Mouse (Mus musculus) midbrain, embryonic 11.5 days (tissue): ENCODE data around the gene Chst12. TPM values are rescaled to one million over a fixed set of nuclear protein-coding genes. Genes with fewer than 3 reads are reported as not detected.
A peak's percentile ranks its signal among the peaks of the same experiment; 100 is the strongest.

Source experiments
- ATAC-seq: fragments of 200-750 bp; cut with Nextera tagmentation; 2 replicates; pipeline ENCODE4 v1.8.0; 2017; ENCODE audit warnings: moderate TSS enrichment, moderate library complexity; ENCODE audit not compliant: low FRiP score
- DNase-seq: peaks from one replicate; pipeline ENCODE4 v3.0.0; 2015; ENCODE audit warnings: low spot score; ENCODE audit errors: missing footprints
- H3K27ac ChIP-seq: fragments of 300-500 bp; sonication (generic); 2 replicates; pipeline ENCODE4 v1.5.1; 2014; ENCODE audit warnings: low read depth, low read length
- H3K27me3 ChIP-seq: fragments of 300-500 bp; sonication (generic); 2 replicates; pipeline ENCODE4 v1.6.1; 2014; ENCODE audit warnings: mild to moderate bottlenecking, low read length, moderate library complexity, mixed read lengths; ENCODE audit not compliant: control insufficient read depth, insufficient read depth
- H3K36me3 ChIP-seq: fragments of 300-500 bp; sonication (generic); 2 replicates; pipeline ENCODE4 v1.6.1; 2014; ENCODE audit warnings: mild to moderate bottlenecking, low read length, moderate library complexity, mixed read lengths; ENCODE audit not compliant: control insufficient read depth, insufficient read depth
- H3K4me1 ChIP-seq: fragments of 300-500 bp; sonication (generic); 2 replicates; pipeline ENCODE4 v1.6.1; 2014; ENCODE audit warnings: low read length; ENCODE audit not compliant: control insufficient read depth, insufficient read depth
- H3K4me2 ChIP-seq: fragments of 300-500 bp; sonication (generic); 2 replicates; pipeline ENCODE4 v1.6.1; 2014; ENCODE audit warnings: mild to moderate bottlenecking, moderate library complexity
- H3K4me3 ChIP-seq: fragments of 300-500 bp; sonication (generic); 2 replicates; pipeline ENCODE4 v1.5.1; 2014; ENCODE audit warnings: low read depth, low read length
- H3K9ac ChIP-seq: fragments of 300-500 bp; sonication (generic); 2 replicates; pipeline ENCODE4 v1.6.1; 2014; ENCODE audit warnings: low read length
- H3K9me3 ChIP-seq: fragments of 300-500 bp; sonication (generic); 2 replicates; pipeline ENCODE4 v1.6.1; 2016; ENCODE audit warnings: low read length; ENCODE audit not compliant: control insufficient read depth
- WGBS: fragments of 180-500 bp; shearing (Covaris S2); extraction: QIAGEN DNeasy Blood & Tissue Kit; methylation state at CpG from one replicate; pipeline ENCODE4 v1.1.7; 2014; 5-methylcytosine and 5-hydroxymethylcytosine counted together
- polyA plus RNA-seq: library from polyadenylated mRNA; unstranded; fragments of >200 nt; fragmentation: Nextera tagmentation; extraction: Ambion mirVana; gene quantifications from 2 replicates; pipeline ENCODE4 v1.2.1, GENCODE M21; 2014

Chst12 gene
- polyA plus RNA-seq, 1 experiment from 2014 or later = 9.1 TPM

DNA sequence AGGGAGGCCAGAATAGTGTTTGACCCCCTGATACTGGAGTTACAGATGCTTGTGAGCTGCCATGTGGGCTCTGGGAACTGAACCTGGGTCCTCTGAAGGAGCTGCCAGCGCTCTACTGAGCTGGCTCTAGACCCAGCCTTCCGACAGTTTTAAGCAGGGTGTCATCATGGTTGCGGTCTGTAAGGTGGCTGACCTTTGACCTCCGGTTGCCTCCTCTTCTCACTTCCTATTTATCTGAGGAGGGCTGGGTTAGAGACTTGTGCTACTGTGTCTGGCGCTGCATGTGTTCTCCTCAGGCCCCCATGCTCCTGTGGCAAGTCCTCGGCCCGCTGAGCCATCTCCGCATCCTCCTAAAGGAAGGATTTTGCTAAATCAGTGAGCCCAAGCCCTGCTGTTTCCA lies 8.6 kb downstream of the Chst12 start:
- Histone ChIP-seq H3K4me2 (no peak overlapping the region), H3K4me1 (peaks cover 2% of the 10 kb centered on the region; the same call in 1 of the 2 replicates), H3K27ac (no peak overlapping the region), H3K4me3 (no peak overlapping the region), H3K36me3 (no peaks in the 10 kb centered on the region), H3K9ac (no peak overlapping the region), H3K27me3 (no peaks in the 10 kb centered on the region), H3K9me3 (no peaks in the 10 kb centered on the region)
- no peak for DNase-seq
- ATAC-seq = no peak
- 69% methylated on average over 8 of the region's 8 CpGs for WGBS

DNA sequence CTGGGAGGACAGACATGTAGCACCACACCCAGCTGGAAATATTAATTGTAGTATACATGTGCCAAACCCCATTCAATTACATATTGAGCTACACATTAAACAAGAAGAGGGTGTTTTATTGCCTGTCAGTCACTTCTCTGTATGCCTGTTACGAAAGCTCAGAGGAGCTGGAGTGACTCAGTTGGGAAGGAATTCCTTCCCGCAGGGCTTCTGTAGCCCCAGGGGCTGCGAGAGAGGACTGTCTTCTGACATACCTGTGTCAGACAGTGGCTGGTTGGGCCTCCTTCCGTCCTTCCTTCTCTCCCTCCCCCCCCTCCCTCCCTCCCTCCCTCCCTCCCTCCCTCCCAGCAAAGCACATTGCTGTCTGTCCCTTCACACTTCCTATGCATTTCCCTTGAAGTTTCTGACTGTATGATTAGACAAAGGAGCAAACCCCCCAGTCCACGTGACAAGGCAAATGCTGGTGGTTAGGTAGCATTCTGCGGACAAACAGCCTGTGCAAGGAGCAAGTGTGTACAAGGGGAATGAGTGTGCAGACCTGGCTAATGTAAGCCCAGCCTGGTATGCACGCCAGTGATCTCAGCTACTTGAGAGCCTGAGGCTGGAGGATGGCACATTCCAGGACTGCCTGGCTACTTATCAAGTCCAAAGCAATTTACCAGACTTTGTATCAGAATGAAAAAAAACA lies 9.6 kb downstream of the Chst12 start:
- ATAC-seq (no peak), DNase-seq (peak; percentile 84)
- Histone ChIP-seq H3K9ac (no peak overlapping the region), H3K27ac (no peak overlapping the region), H3K4me3 (no peak overlapping the region), H3K36me3 (no peaks in the 10 kb centered on the region), H3K4me1 (no peaks in the 10 kb centered on the region), H3K9me3 (no peaks in the 10 kb centered on the region), H3K4me2 (no peak overlapping the region), H3K27me3 (no peaks in the 10 kb centered on the region)
- 68% methylated on average over 7 of the region's 7 CpGs for WGBS

DNA sequence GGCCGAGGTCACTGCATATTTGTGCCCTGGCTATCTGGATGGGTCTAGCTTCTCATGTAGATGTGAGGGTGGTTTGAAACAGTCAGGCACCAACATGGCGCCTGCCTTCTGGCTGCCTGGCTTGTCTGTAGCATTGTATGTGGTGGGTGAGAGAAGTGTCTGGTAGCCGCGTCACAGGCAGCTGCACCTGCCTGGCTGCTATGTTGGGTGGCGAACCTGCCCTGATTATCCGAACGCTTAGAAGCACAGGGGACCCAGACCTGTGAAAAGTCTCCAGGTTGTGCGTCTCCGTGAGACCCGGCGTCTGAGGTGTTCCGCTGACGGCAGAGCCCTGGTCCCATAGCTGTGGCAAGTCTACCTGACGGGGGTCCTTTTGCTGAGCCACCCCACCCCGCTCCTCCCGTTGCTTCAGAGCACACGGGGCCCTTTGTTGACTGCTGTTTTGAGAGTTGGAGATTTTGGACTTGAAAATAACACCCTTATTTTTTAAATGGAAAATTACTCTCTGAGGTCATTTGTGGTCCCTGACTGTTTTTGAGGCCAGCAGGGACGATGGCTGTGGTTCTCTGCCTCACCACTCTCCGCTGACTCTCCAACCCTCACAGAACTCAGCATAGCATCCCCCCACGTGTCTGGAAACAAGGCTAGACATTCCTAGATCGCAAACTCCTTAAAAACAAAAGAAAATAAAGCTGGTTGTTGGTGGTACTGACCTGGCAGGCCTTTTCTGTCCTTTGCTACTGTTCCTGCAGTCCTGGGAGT lies 12.0 kb downstream of the Chst12 start:
- no peaks in the 10 kb centered on the region for H3K4me1 ChIP-seq
- H3K9ac ChIP-seq = no peak overlapping the region
- H3K9me3 ChIP-seq = no peaks in the 10 kb centered on the region
- WGBS = 93% methylated on average over 21 of the region's 21 CpGs
- H3K4me3 ChIP-seq = no peak overlapping the region
- DNase-seq = no peak
- no peak for ATAC-seq
- no peaks in the 10 kb centered on the region for H3K27me3 ChIP-seq
- no peaks in the 10 kb centered on the region for H3K36me3 ChIP-seq
- H3K4me2 ChIP-seq = no peak overlapping the region
- no peak overlapping the region for H3K27ac ChIP-seq

DNA sequence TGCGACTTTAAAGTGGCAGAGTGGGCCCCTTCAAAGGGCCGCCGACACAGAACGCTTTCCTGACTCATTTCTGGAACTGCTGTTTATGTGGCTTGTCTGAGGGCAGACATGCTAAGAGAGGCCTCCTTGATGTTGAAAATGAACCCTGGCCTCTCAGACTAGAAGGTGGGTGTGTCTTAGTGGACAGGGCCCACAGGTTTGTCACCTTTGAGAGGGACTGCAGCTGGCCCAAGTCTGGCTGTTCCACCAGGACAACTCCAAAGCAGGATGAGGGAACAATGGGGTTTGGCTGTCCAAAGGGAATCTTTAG lies 12.5 kb downstream of the Chst12 start:
- Histone ChIP-seq H3K9me3 (no peaks in the 10 kb centered on the region), H3K4me3 (no peak overlapping the region), H3K27me3 (no peaks in the 10 kb centered on the region), H3K4me2 (no peak overlapping the region), H3K36me3 (no peaks in the 10 kb centered on the region), H3K9ac (no peak overlapping the region), H3K4me1 (no peaks in the 10 kb centered on the region), H3K27ac (no peak overlapping the region)
- ATAC-seq (no peak), DNase-seq (no peak)
- whole genome bisulfite sequencing = 94% methylated on average over 4 of the region's 4 CpGs

DNA sequence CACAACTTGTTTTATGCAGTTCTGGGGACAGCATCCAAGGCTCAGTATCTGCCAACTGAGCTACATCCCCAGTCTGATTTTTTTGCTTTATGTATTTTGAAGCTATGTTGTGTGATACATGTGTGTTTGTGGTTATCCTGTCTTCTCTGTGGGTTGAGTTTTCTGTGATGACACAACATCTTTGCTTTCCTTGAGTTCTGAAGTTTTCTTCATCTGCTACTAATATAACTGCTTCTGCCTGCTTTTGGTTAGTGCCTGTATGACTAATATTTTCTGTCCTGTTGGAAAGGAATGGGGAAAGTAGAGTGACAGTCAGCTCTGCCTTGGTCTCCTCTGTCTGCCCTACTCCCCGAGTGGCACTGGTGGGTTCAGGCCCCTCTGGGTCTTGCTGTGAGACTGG lies 15.8 kb downstream of the Chst12 start:
- Histone ChIP-seq H3K9ac (no peak overlapping the region), H3K4me1 (no peaks in the 10 kb centered on the region), H3K4me2 (no peak overlapping the region), H3K9me3 (no peaks in the 10 kb centered on the region), H3K36me3 (no peaks in the 10 kb centered on the region; the same call in 1 of the 2 replicates), H3K27me3 (no peaks in the 10 kb centered on the region), H3K4me3 (no peak overlapping the region), H3K27ac (no peak overlapping the region)
- 85% methylated on average over 1 of the region's 1 CpGs for WGBS
- no peak for ATAC-seq
- no peak for DNase-seq

DNA sequence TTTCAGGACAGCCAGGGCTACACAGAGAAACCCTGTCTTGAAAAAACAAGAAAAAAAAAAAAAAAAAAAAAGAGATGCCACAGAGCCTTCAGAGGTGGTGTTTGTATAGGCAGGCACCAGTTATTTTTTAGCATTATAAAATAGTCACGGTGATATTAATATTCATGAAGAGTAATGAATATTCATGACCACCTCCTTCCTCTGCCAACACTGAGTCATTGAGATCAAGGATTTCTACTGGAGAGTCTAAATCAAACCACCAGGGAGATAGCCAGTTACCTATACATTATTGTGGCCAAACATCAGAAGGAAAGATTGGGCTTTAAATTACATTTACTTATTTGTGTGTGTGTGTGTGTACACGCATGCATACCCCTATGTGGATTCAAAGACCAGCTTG lies 21.4 kb downstream of the Chst12 start:
- Histone ChIP-seq H3K27me3 (no peaks in the 10 kb centered on the region), H3K27ac (no peak overlapping the region), H3K9ac (no peak overlapping the region), H3K9me3 (no peaks in the 10 kb centered on the region), H3K4me2 (no peak overlapping the region), H3K36me3 (no peaks in the 10 kb centered on the region; the same call in 1 of the 2 replicates), H3K4me1 (no peaks in the 10 kb centered on the region), H3K4me3 (no peak overlapping the region)
- ATAC-seq = no peak
- 88% methylated on average over 2 of the region's 2 CpGs for WGBS
- DNase-seq = peak; percentile 67

DNA sequence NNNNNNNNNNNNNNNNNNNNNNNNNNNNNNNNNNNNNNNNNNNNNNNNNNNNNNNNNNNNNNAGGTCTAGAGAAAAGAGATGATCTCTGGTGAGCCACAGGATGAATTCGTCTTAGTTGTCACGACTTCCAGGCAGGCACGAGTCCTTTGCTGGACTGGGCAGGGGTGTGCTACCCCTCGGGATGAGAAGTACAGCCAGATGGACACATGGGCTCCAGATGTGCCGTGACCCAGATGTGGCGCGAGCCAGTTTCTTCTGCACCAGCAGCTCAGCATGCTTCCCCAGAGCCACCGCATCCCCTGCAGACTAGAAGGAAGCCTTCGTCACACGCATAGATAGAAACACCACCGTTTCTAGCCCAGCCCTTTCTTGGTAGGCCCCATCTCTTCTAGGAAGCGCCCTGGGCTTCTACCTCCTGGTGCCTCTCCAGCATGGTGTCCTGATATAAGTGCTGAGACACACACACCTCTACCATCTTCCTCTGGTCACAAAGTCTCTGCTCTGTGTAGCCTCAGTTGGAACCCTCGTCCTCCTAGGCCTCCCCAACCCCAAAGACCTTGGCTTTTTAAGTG lies 32.8 kb downstream of the Chst12 start:
- peak; percentile 84 for DNase-seq
- H3K27me3 ChIP-seq = no peaks in the 10 kb centered on the region

DNA sequence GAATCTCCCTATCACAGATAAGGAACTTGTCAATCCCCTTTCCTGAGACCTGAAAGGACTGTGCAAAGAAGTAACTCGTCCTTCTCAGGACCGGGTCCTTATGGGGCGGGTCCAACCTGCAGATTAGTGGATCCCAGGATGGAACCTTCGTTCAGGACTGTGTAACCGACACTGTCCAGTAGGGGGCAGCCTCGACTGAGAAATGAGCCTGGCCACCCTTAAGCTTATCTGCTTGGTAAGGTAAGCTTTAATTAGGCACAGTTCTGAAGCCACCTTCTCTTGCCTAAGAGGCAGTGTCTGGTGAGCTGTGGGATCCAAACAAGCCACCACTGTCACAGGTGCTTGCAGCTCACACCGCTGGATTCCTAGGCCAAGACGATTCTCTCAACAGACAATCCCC lies 34.8 kb downstream of the Chst12 start:
- Histone ChIP-seq H3K4me1 (no peaks in the 10 kb centered on the region), H3K4me3 (no peak overlapping the region), H3K36me3 (no peaks in the 10 kb centered on the region), H3K27me3 (no peaks in the 10 kb centered on the region), H3K4me2 (no peak overlapping the region), H3K9ac (no peak overlapping the region), H3K27ac (no peak overlapping the region), H3K9me3 (no peaks in the 10 kb centered on the region)
- 14% methylated on average over 8 of the region's 8 CpGs for WGBS
- DNase-seq (peak; percentile 99), ATAC-seq (peak; percentile 51; the same call in 1 of the 2 replicates)

More for the DNA sequence above, 32.8 kb downstream of the Chst12 start:
- H3K4me2 ChIP-seq = no peak overlapping the region
- H3K27ac ChIP-seq = no peak overlapping the region
- H3K9ac ChIP-seq = no peak overlapping the region
- 80% methylated on average over 13 of the region's 13 CpGs for WGBS
- no peaks in the 10 kb centered on the region for H3K4me1 ChIP-seq
- H3K4me3 ChIP-seq = no peak overlapping the region
- H3K9me3 ChIP-seq = no peaks in the 10 kb centered on the region
- no peaks in the 10 kb centered on the region for H3K36me3 ChIP-seq
- ATAC-seq = no peak

DNA sequence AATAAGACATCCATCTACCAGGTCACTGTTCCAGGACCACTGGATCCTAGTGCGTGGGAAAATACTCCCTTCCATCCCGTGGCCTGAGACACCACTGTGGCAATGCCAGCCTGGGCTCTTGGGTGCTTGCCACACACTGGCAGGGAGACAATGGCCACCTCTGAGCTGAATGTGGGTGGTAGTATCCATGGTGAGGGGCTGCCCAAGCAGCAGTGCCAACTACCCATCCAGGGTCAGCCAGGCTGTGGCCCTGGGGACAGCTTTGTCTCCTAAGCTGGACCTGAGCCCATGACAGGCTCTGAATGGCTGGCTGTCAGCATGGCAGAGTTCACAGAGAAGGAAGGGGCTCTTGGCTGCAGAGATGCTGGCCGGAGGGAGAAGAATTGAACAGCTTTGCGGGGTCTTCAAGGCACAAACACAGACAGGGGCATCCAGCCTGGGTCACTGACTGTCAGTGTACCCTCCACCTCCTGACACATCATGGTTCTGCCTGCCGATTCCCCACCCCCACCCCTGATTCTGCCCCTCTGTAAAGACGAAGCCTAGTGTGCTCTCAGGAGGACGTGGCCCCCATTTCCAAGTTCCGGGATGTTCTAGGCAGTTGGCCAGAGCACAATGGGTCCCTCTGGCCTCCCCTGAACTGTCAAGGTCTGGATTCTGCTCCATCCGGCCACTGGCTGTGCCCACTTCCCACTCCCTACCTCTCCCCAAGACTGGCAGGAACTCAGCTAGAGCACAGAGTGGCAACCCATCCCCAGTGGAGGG lies 37.6 kb downstream of the Chst12 start:
- peak; percentile 62 for DNase-seq
- 78% methylated on average over 9 of the region's 9 CpGs for WGBS
- Histone ChIP-seq H3K27me3 (no peaks in the 10 kb centered on the region), H3K4me3 (no peak overlapping the region), H3K9me3 (no peaks in the 10 kb centered on the region), H3K36me3 (no peaks in the 10 kb centered on the region), H3K4me2 (no peak overlapping the region), H3K9ac (no peak overlapping the region), H3K4me1 (no peaks in the 10 kb centered on the region), H3K27ac (no peak overlapping the region)
- ATAC-seq = no peak
